Mouse (Mus musculus): Measurements from ENCODE around the gene Arid5a. TPM values are rescaled to one million over a fixed set of nuclear protein-coding genes. Genes with fewer than 3 reads are reported as not detected.

Arid5a gene
- polyA plus RNA-seq, 1 experiment from 2014 or later, result 3.1 TPM

DNA sequence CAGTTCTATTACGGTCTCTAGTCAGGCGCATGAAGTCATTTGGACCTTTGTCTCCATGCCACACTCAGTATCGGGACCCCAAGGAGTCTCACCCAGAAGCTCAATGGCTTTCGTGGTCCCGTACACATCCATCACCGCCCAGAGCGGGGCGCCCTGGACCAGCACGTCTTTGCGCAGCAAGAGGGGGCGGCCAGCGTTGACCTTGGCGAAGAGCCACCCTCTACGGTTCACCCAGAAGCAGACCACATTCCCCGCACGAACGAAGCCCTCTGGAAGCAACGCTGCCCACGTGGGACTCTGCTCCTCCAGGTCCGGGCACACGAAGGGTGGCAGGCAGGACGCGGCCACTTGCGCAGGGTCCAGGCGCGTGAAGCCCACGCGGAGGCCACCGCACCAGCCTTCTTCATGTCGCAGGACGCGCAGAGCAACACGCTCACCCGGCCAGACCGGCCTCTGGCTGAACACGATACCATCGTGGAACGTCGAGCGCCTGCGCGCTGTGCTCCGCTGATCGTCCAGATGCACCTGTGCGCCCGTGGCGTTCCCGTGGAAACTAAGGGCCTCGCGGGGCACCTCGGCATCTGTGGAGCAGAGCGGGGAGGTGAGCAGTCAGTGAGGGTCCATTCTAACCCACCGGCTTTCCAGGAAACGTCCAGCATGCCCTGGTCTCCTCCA is 38.3 kb upstream of the Arid5a start:
- Histone ChIP-seq H3K4me2 (ENCODE audit: low read depth) (peak overlapping the region; percentile 21), H3K27me3 (ENCODE audit: control insufficient read depth, insufficient read depth, low read length) (peaks cover 4% of the 10 kb centered on the region; the same call in 1 of the 2 replicates), H3K9me3 (ENCODE audit: control insufficient read depth, low read length) (no peaks in the 10 kb centered on the region), H3K9ac (ENCODE audit: low read length) (no peak overlapping the region), H3K36me3 (ENCODE audit: control insufficient read depth, insufficient read depth, low read length) (no peaks in the 10 kb centered on the region), H3K27ac (ENCODE audit: low read depth, low read length) (no peak overlapping the region), H3K4me3 (ENCODE audit: low read depth, low read length) (no peak overlapping the region), H3K4me1 (ENCODE audit: control insufficient read depth, insufficient read depth, low read length) (no peaks in the 10 kb centered on the region)
- DNase-seq (ENCODE audit: low spot score), result no peak
- WGBS, result 37% methylated on average over 54 of the region's 54 CpGs
- no peak for ATAC-seq (ENCODE audit: insufficient read depth, low FRiP score, low TSS enrichment)

DNA sequence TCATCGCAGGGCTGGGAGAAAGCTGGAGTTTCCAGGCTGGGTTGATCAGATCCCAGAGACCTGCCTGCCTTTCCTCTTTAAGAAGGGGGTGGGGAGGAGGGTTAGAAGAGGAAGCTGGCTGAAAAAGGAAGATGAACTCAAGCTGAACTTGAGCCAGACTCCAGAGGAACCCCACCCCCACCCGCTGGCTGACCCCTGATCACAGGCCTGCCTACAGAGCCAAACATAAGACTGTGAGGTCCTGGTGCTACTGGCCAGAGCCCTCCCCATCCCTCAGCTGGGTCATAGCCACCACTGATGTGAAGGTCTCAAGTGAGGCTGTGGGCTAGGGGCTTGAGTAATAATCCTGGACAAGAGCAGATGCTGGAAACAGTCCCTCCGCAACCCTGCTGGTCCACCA is 36.9 kb upstream of the Arid5a start:
- WGBS, result 50% methylated on average over 3 of the region's 3 CpGs
- peaks cover 4% of the 10 kb centered on the region; the same call in 1 of the 2 replicates for H3K27me3 ChIP-seq (ENCODE audit: control insufficient read depth, insufficient read depth, low read length)
- no peaks in the 10 kb centered on the region for H3K4me1 ChIP-seq (ENCODE audit: control insufficient read depth, insufficient read depth, low read length)
- H3K4me3 ChIP-seq (ENCODE audit: low read depth, low read length), result no peak overlapping the region
- H3K9ac ChIP-seq (ENCODE audit: low read length), result no peak overlapping the region
- H3K36me3 ChIP-seq (ENCODE audit: control insufficient read depth, insufficient read depth, low read length), result no peaks in the 10 kb centered on the region
- no peak for DNase-seq (ENCODE audit: low spot score)
- no peaks in the 10 kb centered on the region for H3K9me3 ChIP-seq (ENCODE audit: control insufficient read depth, low read length)
- no peak overlapping the region for H3K4me2 ChIP-seq (ENCODE audit: low read depth)
- H3K27ac ChIP-seq (ENCODE audit: low read depth, low read length), result no peak overlapping the region
- no peak for ATAC-seq (ENCODE audit: insufficient read depth, low FRiP score, low TSS enrichment)

DNA sequence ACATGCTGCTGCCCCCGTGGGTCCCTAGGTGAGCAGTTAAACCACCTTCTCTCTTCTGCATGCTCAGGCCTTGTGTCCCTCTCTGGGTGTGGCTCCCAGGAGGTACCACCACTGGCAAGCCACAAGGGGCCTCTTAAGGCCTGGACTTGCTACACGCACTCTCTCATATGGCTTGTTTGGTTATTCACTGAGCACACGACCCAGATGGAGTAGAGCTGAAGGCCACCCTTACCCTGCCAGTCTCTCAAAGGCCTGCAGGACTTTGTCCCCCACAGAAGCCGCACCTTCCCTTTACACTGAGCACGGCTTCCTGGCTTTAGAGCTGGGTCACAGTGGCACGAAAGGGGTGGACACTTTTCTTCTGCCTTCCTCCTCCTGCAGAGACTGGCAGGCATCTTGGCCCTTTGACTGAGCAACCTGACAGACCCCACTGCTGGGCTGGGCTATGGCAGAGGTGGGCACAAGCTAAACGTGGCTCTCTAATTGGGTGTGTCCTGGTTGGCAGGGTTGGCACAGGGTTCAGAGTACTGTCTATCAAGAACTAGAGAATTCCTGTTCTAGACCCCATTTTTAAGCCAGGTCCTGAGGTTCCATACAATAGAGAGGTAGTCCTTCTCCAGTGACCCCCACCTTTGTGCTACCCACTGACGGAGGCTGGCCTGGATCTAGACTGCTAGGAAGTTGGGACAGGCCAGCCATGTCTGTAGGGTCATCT is 35.9 kb upstream of the Arid5a start:
- H3K27ac ChIP-seq (ENCODE audit: low read depth, low read length), result no peak overlapping the region
- H3K9ac ChIP-seq (ENCODE audit: low read length), result no peak overlapping the region
- no peaks in the 10 kb centered on the region for H3K9me3 ChIP-seq (ENCODE audit: control insufficient read depth, low read length)
- peaks cover 4% of the 10 kb centered on the region; the same call in 1 of the 2 replicates for H3K27me3 ChIP-seq (ENCODE audit: control insufficient read depth, insufficient read depth, low read length)
- no peak for ATAC-seq (ENCODE audit: insufficient read depth, low FRiP score, low TSS enrichment)
- no peaks in the 10 kb centered on the region for H3K4me1 ChIP-seq (ENCODE audit: control insufficient read depth, insufficient read depth, low read length)
- no peak for DNase-seq (ENCODE audit: low spot score)
- no peak overlapping the region for H3K4me2 ChIP-seq (ENCODE audit: low read depth)
- H3K4me3 ChIP-seq (ENCODE audit: low read depth, low read length), result no peak overlapping the region
- no peaks in the 10 kb centered on the region for H3K36me3 ChIP-seq (ENCODE audit: control insufficient read depth, insufficient read depth, low read length)
- 78% methylated on average over 8 of the region's 8 CpGs for WGBS

DNA sequence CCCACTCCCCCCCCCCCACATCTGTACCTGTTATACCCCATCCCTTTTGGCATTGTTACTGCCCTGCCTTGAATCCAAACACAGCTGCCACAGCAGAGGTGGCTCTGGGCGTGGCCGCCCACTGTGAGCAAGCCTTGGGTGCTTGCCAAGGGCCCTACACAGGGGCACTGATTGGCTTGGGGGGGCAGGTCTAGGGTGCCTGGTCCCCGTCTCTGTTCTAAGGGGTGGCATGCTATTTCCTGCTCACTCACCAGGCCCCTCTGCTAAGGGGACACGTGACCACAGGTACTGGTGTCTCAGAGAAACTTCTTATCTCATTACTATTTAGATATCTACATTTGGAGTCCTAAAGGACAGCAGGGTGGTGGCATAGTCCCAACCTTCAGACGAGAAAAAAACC is 35.0 kb upstream of the Arid5a start:
- Histone ChIP-seq H3K27ac (ENCODE audit: low read depth, low read length) (no peak overlapping the region), H3K27me3 (ENCODE audit: control insufficient read depth, insufficient read depth, low read length) (peaks cover 4% of the 10 kb centered on the region; the same call in 1 of the 2 replicates), H3K4me3 (ENCODE audit: low read depth, low read length) (no peak overlapping the region), H3K4me2 (ENCODE audit: low read depth) (no peak overlapping the region), H3K36me3 (ENCODE audit: control insufficient read depth, insufficient read depth, low read length) (no peaks in the 10 kb centered on the region), H3K4me1 (ENCODE audit: control insufficient read depth, insufficient read depth, low read length) (no peaks in the 10 kb centered on the region), H3K9me3 (ENCODE audit: control insufficient read depth, low read length) (no peaks in the 10 kb centered on the region), H3K9ac (ENCODE audit: low read length) (no peak overlapping the region)
- ATAC-seq (ENCODE audit: insufficient read depth, low FRiP score, low TSS enrichment) (no peak), DNase-seq (ENCODE audit: low spot score) (no peak)
- 85% methylated on average over 5 of the region's 5 CpGs for WGBS

DNA sequence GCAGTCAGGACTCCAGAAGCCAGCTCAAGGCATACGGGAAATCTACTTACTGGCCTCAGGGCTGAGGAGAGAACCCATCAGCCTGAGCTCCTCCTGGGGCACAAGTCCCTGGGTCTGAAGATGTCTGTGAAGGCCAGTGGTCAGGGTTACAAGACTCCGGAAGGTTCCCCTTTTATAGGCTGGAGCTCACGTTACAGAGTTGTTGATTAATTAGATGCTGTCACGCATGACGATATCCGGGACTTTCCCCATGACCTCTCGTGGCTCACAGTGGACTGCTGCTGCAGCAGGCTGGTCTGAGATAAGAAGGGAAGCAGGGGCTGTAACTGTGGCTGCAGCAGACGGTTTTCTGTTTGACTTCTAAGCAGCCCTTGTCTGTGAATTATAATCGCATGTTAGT is 34.2 kb upstream of the Arid5a start:
- Histone ChIP-seq H3K27ac (ENCODE audit: low read depth, low read length) (no peak overlapping the region), H3K27me3 (ENCODE audit: control insufficient read depth, insufficient read depth, low read length) (peaks cover 4% of the 10 kb centered on the region; the same call in 1 of the 2 replicates), H3K9me3 (ENCODE audit: control insufficient read depth, low read length) (no peaks in the 10 kb centered on the region), H3K4me2 (ENCODE audit: low read depth) (no peak overlapping the region), H3K4me3 (ENCODE audit: low read depth, low read length) (no peak overlapping the region), H3K4me1 (ENCODE audit: control insufficient read depth, insufficient read depth, low read length) (no peaks in the 10 kb centered on the region), H3K36me3 (ENCODE audit: control insufficient read depth, insufficient read depth, low read length) (no peaks in the 10 kb centered on the region), H3K9ac (ENCODE audit: low read length) (no peak overlapping the region)
- WGBS, result 46% methylated on average over 9 of the region's 9 CpGs
- no peak for DNase-seq (ENCODE audit: low spot score)
- no peak for ATAC-seq (ENCODE audit: insufficient read depth, low FRiP score, low TSS enrichment)

DNA sequence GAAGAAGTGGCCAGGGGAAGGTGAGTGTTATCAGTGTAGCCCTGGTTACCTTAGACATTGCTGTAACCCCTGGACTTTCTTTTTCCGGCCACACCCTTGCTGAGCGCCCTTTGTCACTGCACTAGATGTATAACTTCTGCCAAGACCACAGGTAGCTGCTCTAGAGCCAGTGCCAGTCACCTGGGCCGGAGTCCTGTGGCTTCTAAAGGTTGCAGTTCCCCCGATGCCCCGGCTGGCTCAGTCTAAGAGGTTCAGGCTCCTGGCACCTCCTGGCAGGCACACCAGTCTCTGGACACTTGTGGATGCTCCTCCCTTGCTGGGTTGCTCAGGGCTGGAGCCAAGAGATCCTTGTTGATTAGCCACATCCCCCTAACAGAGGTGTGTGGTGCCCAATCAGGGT is 33.1 kb upstream of the Arid5a start, which contains the start of gene Neurl3:
TSS of gene Neurl3 (minus strand) at position 225 of the 400 bp plus-strand sequence.
- Histone ChIP-seq H3K27me3 (ENCODE audit: control insufficient read depth, insufficient read depth, low read length) (peaks cover under 1% of the 10 kb centered on the region; the same call in 1 of the 2 replicates), H3K4me1 (ENCODE audit: control insufficient read depth, insufficient read depth, low read length) (no peaks in the 10 kb centered on the region), H3K4me2 (ENCODE audit: low read depth) (no peak within 1 kb of the TSS), H3K27ac (ENCODE audit: low read depth, low read length) (no peak within 1 kb of the TSS), H3K36me3 (ENCODE audit: control insufficient read depth, insufficient read depth, low read length) (no peaks in the 10 kb centered on the region), H3K9me3 (ENCODE audit: control insufficient read depth, low read length) (no peaks in the 10 kb centered on the region), H3K9ac (ENCODE audit: low read length) (no peak within 1 kb of the TSS), H3K4me3 (ENCODE audit: low read depth, low read length) (no peak within 1 kb of the TSS)
- ATAC-seq (ENCODE audit: insufficient read depth, low FRiP score, low TSS enrichment) (no peak), DNase-seq (ENCODE audit: low spot score) (no peak)
- 92% methylated on average over 5 of the region's 5 CpGs for WGBS

DNA sequence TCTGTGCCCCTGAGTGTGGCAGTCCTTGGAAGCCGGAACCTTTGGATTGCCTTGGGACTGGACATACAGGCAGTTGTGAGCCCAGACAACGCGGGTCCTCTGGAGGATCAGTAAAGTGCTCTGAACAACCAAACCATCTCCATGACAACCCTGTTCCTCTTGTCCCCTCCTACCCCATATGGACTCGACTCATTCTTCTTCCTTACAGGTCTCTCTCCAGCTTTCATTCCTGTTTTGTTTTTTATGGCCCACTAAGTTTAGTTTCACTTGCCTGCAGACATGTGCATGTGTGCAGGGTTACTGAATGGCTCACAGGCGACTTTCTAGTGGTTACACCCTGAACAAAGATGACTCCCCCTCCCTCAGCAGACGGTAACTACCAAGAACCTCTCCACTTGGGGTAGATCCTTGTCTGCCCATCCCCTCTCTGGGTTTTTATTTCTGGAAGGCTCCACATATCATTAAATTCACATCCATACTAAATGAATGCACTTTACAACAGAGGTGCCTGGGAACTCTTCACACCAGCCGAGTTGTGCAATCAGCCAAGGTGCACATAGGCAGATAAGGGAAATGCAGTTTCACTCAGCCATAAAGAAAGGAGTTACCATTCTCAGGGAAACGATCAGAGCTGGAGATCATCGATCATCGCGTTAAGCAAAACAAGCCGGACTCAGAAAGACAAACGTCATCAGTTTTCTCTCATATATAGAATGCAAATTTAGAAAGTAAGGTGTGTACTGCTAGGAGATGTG is 31.7 kb upstream of the Arid5a start:
- Histone ChIP-seq H3K9ac (ENCODE audit: low read length) (no peak overlapping the region), H3K36me3 (ENCODE audit: control insufficient read depth, insufficient read depth, low read length) (no peaks in the 10 kb centered on the region), H3K27ac (ENCODE audit: low read depth, low read length) (no peak overlapping the region), H3K9me3 (ENCODE audit: control insufficient read depth, low read length) (no peaks in the 10 kb centered on the region), H3K4me2 (ENCODE audit: low read depth) (no peak overlapping the region), H3K4me1 (ENCODE audit: control insufficient read depth, insufficient read depth, low read length) (no peaks in the 10 kb centered on the region), H3K4me3 (ENCODE audit: low read depth, low read length) (no peak overlapping the region), H3K27me3 (ENCODE audit: control insufficient read depth, insufficient read depth, low read length) (no peaks in the 10 kb centered on the region)
- ATAC-seq (ENCODE audit: insufficient read depth, low FRiP score, low TSS enrichment) (no peak), DNase-seq (ENCODE audit: low spot score) (no peak)
- WGBS, result 72% methylated on average over 13 of the region's 13 CpGs

DNA sequence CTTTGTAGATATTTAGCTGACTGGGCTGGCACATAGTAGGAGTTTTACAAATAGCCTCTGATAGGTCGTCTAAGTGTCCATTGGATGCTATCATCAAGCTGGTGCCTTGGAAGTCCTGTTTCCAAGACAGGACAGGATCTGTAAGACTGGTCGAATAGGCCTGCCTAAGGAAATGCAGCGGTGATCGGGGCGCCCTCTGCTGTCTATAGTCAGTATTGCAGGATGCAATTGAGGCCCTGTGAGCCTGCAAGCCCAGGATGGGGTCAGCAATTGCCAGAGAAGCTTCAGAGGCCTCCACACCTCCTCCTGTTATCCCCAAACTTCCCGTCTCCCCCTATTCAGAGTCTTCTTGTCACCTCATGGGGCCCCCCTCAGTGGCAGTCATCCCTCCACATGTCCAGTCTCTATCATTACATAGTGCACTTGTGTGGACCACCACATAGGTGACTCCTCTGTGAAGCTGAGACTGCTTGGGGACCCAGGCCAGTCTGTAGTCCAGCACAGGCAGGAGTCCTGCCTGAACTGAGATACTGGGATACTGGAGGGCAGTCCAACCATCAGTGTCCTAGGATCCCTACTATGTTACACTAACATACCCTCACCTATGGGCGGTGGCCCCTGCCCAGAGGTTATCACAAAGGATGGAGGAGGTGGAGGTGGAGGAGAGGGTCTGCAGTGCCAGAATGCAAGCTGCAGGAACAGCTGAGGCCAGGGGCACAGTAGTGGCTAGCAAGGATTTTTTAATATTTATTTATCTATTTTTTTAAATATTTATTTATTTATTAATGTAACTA is 30.1 kb upstream of the Arid5a start:
- Histone ChIP-seq H3K36me3 (ENCODE audit: control insufficient read depth, insufficient read depth, low read length) (no peaks in the 10 kb centered on the region), H3K9me3 (ENCODE audit: control insufficient read depth, low read length) (no peaks in the 10 kb centered on the region), H3K27ac (ENCODE audit: low read depth, low read length) (no peak overlapping the region), H3K4me3 (ENCODE audit: low read depth, low read length) (no peak overlapping the region), H3K27me3 (ENCODE audit: control insufficient read depth, insufficient read depth, low read length) (no peaks in the 10 kb centered on the region), H3K9ac (ENCODE audit: low read length) (no peak overlapping the region), H3K4me2 (ENCODE audit: low read depth) (no peak overlapping the region), H3K4me1 (ENCODE audit: control insufficient read depth, insufficient read depth, low read length) (no peaks in the 10 kb centered on the region)
- peak; percentile 73 for DNase-seq (ENCODE audit: low spot score)
- no peak for ATAC-seq (ENCODE audit: insufficient read depth, low FRiP score, low TSS enrichment)
- WGBS, result 18% methylated on average over 7 of the region's 7 CpGs

All from neural tube, embryonic 11.5 days (tissue).